Mouse (Mus musculus) testis, postnatal 10 days (tissue): ENCODE results near the gene Vkorc1l1.

Experiments used
- DNase-seq: peaks from one replicate; pipeline ENCODE4 v3.0.0; 2021; ENCODE audit warnings: low spot score

Vkorc1l1 gene

GRCm38 (mm10) chr5:129942073-129942939 lies 536 bp downstream of the Vkorc1l1 start:
- peak; percentile 71 for DNase-seq

GRCm38 (mm10) chr5:129943402-129943801 lies 1.6 kb downstream of the Vkorc1l1 start:
- DNase-seq, result no peak

DNA sequence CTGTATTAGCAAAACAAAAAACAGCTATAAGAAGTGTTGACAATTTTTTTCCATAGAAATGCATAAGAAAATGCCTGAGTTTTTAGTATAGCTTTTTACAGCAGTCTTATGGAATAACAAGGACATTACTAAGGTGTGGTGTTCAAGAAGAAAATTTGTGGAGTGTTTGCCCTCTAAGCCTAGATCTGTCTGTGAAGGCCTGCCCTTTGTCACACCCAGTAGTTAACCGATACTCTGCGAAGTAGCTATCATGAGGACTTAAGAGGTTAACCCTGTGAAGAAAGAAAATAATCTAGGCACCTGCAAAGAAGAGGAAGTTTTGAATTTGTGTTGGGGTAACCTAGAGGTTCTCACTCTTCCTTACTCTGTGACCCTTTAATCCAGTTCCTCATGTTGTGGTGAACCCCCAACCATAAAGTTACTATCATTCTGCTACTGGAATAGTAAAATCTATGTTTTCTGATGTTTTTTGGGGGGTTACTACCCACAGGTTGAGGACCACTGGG lies 5.8 kb downstream of the Vkorc1l1 start:
- no peak for DNase-seq

- no peak for DNase-seq
Measured at GRCm38 (mm10) chr5:129952143-129952542, 10.4 kb downstream of the Vkorc1l1 start.

DNA sequence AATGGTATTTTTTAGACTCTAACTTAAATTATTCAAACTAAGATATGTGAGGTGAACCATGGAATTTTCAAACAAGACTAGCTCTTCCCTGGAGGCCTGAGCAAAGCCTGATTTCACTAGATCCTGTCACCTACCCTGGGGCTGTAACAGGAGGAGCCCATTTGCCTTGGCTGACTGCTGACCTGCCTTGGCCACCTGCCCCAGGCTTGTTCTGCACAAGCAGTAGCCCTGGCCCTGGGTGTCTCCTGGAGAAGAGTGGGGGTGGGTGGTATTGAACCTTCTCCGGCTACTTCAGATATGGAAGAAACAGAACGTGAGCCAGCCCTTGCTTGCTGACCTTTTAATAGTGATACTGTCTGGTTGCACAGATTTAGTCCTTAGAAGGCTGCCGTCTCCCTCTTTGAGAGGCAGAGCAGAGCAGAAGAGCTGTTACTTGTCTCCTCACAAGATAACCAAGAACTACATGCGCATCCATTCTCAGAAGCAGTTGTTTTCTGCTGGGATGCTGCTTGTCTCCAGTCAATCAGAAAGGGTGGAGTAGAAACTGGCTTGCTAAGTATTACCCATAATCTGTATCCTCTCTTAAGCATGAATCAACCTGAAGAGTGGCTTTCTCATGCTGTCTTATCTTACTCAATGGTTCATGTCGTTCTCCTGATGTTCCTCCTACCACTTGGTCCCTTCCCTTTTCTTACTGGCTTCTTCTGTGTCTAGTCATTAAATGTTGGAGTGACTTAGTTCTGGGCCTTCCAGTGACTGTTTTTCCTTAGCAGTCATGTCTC lies 12.9 kb downstream of the Vkorc1l1 start:
- no peak for DNase-seq

DNA sequence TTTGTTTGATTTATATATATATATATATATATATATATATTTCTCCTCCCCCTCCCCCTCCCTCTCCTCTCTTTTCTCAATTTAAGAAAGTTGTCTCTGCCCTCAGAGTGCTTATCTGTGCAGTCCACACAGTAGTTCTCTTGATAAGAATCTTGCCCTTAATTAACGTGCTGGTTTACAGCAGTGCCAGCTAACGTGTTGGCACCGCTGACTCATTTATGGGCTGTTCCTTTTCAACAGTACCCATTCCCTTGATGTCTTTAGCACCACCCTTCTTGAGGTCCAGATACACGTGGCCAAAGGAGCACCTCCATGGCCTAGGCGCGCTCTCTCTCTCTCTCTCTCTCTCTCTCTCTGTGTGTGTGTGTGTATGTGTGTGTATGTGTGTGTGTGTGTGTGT lies 14.0 kb downstream of the Vkorc1l1 start:
- DNase-seq, result no peak

GRCm38 (mm10) chr5:129963224-129963623 lies 21.5 kb downstream of the Vkorc1l1 start:
- no peak for DNase-seq

GRCm38 (mm10) chr5:129966448-129966847 lies 24.7 kb downstream of the Vkorc1l1 start:
- DNase-seq, result no peak

GRCm38 (mm10) chr5:129968417-129968816 lies 26.6 kb downstream of the Vkorc1l1 start:
- no peak for DNase-seq

DNA sequence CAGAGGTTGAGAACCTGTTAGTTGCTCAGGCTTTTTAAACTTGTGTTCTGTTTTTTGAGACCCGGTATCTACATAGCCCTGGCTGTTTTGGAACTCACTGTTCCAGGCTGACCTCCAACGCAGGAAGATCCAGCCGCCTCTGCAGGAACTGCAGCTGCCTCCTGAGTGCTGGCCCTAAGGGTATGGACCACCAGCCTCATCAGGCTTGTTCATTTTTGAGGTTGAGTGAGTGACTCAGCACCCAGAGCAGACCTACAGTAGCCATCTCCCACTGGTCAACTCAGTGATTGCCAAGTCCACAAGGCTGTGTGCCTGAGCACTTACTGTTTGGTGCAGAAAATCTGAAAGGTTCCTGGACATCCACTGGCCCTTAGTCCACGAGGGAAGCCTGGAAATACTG lies 29.7 kb downstream of the Vkorc1l1 start:
- no peak for DNase-seq

GRCm38 (mm10) chr5:129974354-129974753 lies 32.6 kb downstream of the Vkorc1l1 start:
- DNase-seq, result no peak

GRCm38 (mm10) chr5:129974866-129975311 lies 33.1 kb downstream of the Vkorc1l1 start:
- no peak for DNase-seq

DNA sequence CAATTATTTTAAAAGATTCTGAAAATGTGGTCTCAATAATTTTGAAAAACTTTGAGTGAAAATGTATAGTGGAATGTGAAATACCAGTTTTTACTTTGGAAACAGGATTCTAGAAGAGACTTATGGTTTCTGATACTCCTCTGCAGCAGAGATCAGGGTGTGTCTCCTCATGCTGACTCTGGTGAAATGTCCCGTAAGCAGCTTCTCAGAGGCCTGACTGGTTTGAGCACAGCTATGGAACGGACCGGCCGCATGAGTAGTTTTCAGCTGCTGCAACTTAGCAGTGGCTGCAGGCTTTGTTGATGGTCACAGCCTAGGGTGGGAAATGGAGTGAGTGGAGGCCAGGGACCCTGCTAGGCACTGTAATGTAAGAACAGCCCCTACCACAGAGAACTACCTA lies 36.0 kb downstream of the Vkorc1l1 start:
- DNase-seq, result peak; percentile 33

DNA sequence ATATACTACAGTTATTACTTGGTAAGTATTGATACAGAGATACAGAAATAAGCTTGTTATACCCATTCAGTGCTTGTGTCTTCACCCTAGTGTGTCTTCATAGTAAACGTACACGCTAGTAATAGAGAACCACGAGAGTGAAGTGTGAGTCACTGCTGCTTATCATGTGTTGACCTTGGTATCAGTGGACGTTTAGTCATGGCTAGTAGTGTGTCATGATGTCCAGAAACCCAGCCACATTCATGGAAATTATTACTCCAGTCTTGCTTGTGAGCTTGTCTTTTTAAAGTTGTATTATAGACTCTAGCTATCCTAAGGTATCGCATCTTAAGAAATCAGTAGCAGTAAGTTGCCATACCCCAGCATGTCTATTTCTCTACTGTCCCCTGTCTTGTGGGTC lies 36.8 kb downstream of the Vkorc1l1 start:
- peak; percentile 2 for DNase-seq

- DNase-seq, result no peak
Measured at GRCm38 (mm10) chr5:129980216-129980615, 38.4 kb downstream of the Vkorc1l1 start.

DNA sequence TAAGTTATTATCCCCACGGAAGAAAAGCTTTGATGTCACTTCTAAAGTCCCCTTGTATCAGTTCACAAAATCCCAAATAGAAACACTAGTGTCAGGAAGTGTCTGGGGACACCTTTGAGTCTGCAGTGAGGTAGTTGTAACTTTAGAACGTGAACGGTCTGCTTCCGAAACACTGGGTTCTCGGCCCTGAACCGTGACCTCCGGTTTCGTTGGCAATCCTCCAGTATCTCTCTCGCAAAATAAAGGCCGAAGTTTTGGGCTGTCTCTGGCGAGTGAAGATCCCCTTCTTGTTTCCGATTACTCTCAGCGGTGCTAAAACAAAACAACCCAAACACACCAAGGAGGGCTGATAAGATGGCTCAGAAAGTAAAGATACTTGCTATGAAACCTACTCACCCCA lies 47.6 kb downstream of the Vkorc1l1 start:
- DNase-seq, result no peak

GRCm38 (mm10) chr5:129991898-129992297 lies 50.1 kb downstream of the Vkorc1l1 start:
- DNase-seq, result no peak

DNA sequence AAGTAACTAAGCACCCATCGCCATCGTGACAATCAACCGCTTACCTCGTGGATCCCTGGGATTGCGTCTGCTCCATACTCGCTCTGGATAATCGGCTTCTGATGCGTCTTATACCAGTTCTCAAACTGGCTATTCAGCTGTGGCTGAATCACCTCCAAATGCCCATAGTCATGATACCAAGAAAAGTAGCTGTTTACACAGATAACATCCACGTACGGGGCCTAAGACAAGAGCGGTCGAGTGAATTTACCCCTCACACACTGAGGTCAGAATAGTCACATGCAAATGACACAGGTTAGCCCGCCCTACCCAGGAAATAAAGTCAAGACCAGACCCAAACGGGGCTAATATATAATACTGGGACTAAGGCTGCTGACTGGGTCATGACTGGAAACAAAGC lies 51.6 kb downstream of the Vkorc1l1 start:
- no peak for DNase-seq

GRCm38 (mm10) chr5:129994989-129995388 lies 53.2 kb downstream of the Vkorc1l1 start:
- no peak for DNase-seq

DNA sequence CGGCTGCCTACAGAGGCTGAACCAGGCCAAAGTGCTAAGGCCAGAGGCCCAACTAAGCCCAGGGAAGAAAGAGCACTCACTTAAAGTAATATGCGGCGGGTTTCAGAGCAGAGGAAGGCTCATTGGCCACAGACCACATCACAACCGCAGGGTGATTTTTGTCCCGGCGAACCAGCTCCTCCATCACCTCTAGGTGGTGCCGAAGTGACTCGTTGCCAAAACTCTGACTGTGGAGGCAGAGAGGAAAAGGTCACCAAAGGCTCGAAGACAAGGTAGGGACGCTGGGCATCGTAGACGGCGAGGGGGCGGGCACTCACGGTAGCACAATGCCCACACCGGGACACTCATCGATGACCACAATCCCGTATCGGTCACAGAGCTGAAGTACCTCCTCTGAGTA lies 55.9 kb downstream of the Vkorc1l1 start:
- no peak for DNase-seq

DNA sequence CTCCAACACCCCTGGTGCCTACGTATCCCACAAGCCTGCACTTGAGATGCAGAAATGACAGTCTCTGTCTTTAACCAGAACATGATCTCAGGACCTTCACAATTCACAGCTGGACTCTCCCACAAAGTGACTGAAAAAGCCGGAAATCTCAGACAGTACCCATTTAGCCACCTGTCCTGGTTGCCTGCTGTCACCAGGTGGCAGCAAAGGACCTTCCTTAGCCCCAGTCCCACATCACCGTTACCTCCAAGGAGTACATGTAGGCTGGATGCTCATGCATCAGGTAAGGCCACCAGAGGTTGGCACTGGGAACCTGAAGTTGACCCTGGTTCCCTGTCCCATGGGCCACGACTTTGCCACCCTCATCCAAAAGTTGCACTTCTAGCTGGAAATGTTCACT lies 57.3 kb downstream of the Vkorc1l1 start:
- DNase-seq, result peak; percentile 74

DNA sequence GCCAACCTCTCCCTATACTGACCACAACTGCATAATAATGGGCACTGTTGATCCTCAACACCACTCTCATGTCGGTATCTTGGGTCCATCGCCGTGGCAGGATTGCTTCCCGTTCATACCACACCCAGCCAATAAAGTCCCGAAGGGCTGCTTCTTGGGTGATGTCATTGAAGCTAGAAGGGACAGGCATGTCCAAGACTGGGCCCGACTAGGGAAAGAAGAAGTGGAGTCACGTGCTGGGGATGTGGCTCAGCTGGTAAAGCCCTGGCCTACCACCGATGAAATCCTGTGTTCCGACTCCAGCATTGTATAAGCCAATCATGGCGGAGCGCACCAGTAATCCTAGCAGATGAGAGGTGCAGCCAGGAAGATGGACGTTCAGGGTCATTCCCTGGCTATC lies 59.0 kb downstream of the Vkorc1l1 start:
- DNase-seq, result no peak
